32 mouse cellular contexts compared by ENCODE assay signal in the genomic region with DNA sequence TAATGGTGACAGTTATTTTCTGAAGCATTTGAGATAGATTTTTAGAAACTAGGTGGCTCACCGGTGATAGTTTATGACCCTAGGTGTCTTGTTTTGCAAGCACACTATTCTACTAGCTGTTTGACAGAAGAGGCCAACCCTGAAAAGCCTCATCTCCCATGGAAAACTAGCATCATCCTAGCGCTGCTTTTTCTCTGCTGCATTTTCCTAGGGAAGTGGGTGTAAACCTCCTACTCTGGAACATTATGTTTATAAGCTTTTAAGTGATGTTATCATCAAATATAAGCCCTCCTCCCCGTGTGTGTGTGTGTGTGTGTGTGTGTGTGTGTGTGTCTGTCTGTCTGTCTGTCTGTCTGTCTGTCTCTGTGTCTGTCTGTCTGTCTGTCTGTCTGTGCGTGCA.
"Had no signal": no experiment of that assay in that cellular context is flagged by ENCODE, and none has a peak within 500 bp of the region (broad histone marks: within the 10 kb centered on the region; RNA-seq: fewer than 3 reads in every experiment).

No protein-coding gene starts in this region.

- H3K27me3 ChIP-seq: limb, embryonic 13.5 days; limb, embryonic 15.5 days; liver, embryonic 12.5 days; liver, embryonic 13.5 days; liver, embryonic 15.5 days; lung, embryonic 15.5 days; megakaryocyte, embryonic 14.5 days; midbrain, embryonic 12.5 days; midbrain, embryonic 13.5 days; midbrain, embryonic 15.5 days; neural tube, embryonic 12.5 days had no signal

- H3K4me1 ChIP-seq: limb, embryonic 15.5 days; liver, embryonic 13.5 days; liver, embryonic 15.5 days; lung, embryonic 15.5 days had no signal

- H3K9ac ChIP-seq: limb, embryonic 12.5 days; limb, embryonic 13.5 days; limb, embryonic 15.5 days; liver, embryonic 12.5 days; liver, embryonic 13.5 days; liver, embryonic 14.5 days; liver, embryonic 15.5 days; liver, postnatal 0 days; lung, embryonic 14.5 days; lung, embryonic 15.5 days; midbrain, embryonic 12.5 days; midbrain, embryonic 13.5 days; midbrain, embryonic 15.5 days; neural tube, embryonic 12.5 days had no signal

- H3K9me3 ChIP-seq: limb, embryonic 10.5 days; limb, embryonic 12.5 days; limb, embryonic 13.5 days; limb, embryonic 15.5 days; liver, embryonic 12.5 days; liver, embryonic 13.5 days; liver, embryonic 15.5 days; lung, embryonic 15.5 days; megakaryocyte, embryonic 14.5 days; midbrain, embryonic 10.5 days; midbrain, embryonic 12.5 days; midbrain, embryonic 13.5 days; midbrain, embryonic 15.5 days; neural tube, embryonic 12.5 days had no signal

- ATAC-seq: liver, embryonic 12.5 days; liver, postnatal 0 days; lung, postnatal 0 days; midbrain, embryonic 13.5 days; midbrain, embryonic 15.5 days; midbrain, embryonic 16.5 days had no signal

- H3K4me3 ChIP-seq: limb, embryonic 10.5 days; limb, embryonic 12.5 days; limb, embryonic 13.5 days; limb, embryonic 15.5 days; liver, embryonic 12.5 days; liver, embryonic 13.5 days; liver, embryonic 15.5 days; lung, embryonic 15.5 days; megakaryocyte, embryonic 14.5 days; midbrain, embryonic 10.5 days; midbrain, embryonic 12.5 days; midbrain, embryonic 13.5 days; midbrain, embryonic 15.5 days; myocyte; neural tube, embryonic 12.5 days had no signal

- H3K4me2 ChIP-seq: limb, embryonic 12.5 days; limb, embryonic 13.5 days; limb, embryonic 15.5 days; liver, embryonic 11.5 days; liver, embryonic 12.5 days; liver, embryonic 13.5 days; liver, embryonic 15.5 days; lung, embryonic 14.5 days; lung, embryonic 15.5 days; midbrain, embryonic 11.5 days; midbrain, embryonic 12.5 days; midbrain, embryonic 13.5 days; midbrain, embryonic 15.5 days; neural tube, embryonic 12.5 days had no signal

- H3K27ac ChIP-seq: limb, embryonic 10.5 days; limb, embryonic 12.5 days; limb, embryonic 13.5 days; limb, embryonic 15.5 days; liver, embryonic 12.5 days; liver, embryonic 13.5 days; liver, embryonic 14.5 days; liver, embryonic 15.5 days; lung, embryonic 15.5 days; macrophage; midbrain, embryonic 10.5 days; midbrain, embryonic 12.5 days; midbrain, embryonic 13.5 days; midbrain, embryonic 15.5 days; neural tube, embryonic 12.5 days had no signal

- H3K36me3 ChIP-seq: limb, embryonic 12.5 days; limb, embryonic 13.5 days; limb, embryonic 15.5 days; liver, embryonic 12.5 days; liver, embryonic 13.5 days; liver, embryonic 15.5 days; lung, embryonic 15.5 days; midbrain, embryonic 10.5 days; midbrain, embryonic 12.5 days; midbrain, embryonic 13.5 days; midbrain, embryonic 15.5 days; neural tube, embryonic 12.5 days had no signal

- DNase-seq: left cerebral cortex, postnatal 4 days; liver; liver, embryonic 13.5 days; liver, postnatal 0 days; lung, adult 18-20 months; lung, adult 2 months; lung, embryonic 14.5 days; lung, postnatal 10 days; lung, postnatal 14 days; lung, postnatal 36 days; lung, postnatal 4 days; midbrain, embryonic 14.5 days had no signal
